Mouse (Mus musculus) cortical plate, adult 2 months (tissue): ENCODE results near the gene Bank1.

Experiments
- CTCF ChIP-seq: fragments of 200-500 bp; IDR thresholded peaks from 2 replicates; pipeline ENCODE4 v1.5.1; 2011; ENCODE audit warnings: mild to moderate bottlenecking, control low read depth, low read length; ENCODE audit not compliant: insufficient read depth; ENCODE audit errors: extremely low read depth
- POLR2A ChIP-seq: fragments of 200-500 bp; IDR thresholded peaks from 2 replicates; pipeline ENCODE4 v1.6.1; 2011; ENCODE audit warnings: mild to moderate bottlenecking, low read length, control low read depth; ENCODE audit not compliant: insufficient read depth; ENCODE audit errors: extremely low read depth

DNA sequence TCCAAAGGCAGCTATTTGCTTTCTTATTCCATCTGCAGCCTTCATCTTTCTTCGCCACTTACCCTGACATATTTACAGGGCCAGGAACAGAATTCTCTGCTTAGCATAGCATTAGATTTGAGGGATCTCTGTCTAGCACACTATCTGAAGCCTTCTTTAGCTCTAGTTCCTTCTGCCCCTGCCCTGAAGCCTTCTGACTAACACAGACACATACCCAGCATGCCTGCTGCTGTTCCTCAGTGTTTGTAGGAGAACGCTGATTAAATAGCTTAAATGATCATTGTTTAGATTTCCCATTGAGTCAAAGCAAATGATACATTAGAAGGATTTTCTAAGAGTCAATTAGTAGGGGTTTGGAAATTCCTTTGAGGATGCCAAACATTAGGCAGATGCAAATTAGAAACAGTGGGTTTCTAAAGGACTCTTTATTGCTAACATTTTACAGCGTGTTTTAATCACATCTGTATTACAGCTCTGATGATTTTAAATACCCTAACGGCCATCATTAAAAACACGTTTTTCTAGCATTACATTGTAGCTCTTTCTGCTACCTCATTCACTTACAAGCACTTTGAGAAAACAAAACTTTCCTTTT lies 19.2 kb downstream of the Bank1 start:
- TF ChIP-seq POLR2A: no peak
- TF ChIP-seq CTCF: no peak
